8 mouse cellular contexts compared by ENCODE assay signal in genomic region chr6:83165026-83165606, GRCm38 (mm10). TPM values are rescaled to one million over a fixed set of nuclear protein-coding genes. Genes with fewer than 3 reads are reported as not detected.
DNase-seq lines count a peak whose midpoint lies in the region; ATAC-seq and TF ChIP-seq lines count a peak whose summit lies in the region.

No protein-coding gene starts in this region.

- intact Hi-C loops in heart, adult 2 months (cut with DNase I), result loop anchor here (2.0 to 5.0 kb wide), 3 partner anchors 40 to 112 kb away; partner anchors contain the start of genes Ino80b and Mogs
- intact Hi-C loops in heart, postnatal 14 days (cut with DNase I), result no loop called here

- H3K4me1 ChIP-seq in heart, adult 2 months (ENCODE audit: control insufficient read depth, insufficient read depth, low read length), result peaks cover 6% of the 10 kb centered on the region; the same call in 1 of the 2 replicates
- peaks cover 40% of the 10 kb centered on the region for H3K4me1 ChIP-seq in E14TG2a.4 (replicated peaks; ENCODE audit: low read depth, low read length)
- H3K4me1 ChIP-seq in forebrain, embryonic 15.5 days, result peaks cover 39% of the 10 kb centered on the region
- peaks cover 33% of the 10 kb centered on the region for H3K4me1 ChIP-seq in liver, embryonic 15.5 days (replicated peaks)

- TF ChIP-seq CTCF in heart, adult 2 months (IDR thresholded peaks at IDR 0.05), result no peak
- no peak for TF ChIP-seq CTCF in E14TG2a.4 (conservative IDR thresholded peaks at IDR 0.05; ENCODE audit: low read length)

- H3K27ac ChIP-seq in heart, adult 2 months, result peak overlapping the region; percentile 97
- peak overlapping the region; percentile 92 for H3K27ac ChIP-seq in forebrain, embryonic 15.5 days (replicated peaks)
- peak overlapping the region; percentile 88 for H3K27ac ChIP-seq in liver, embryonic 15.5 days (replicated peaks)

- H3K9ac ChIP-seq in heart, adult 2 months (ENCODE audit: low read depth, low read length), result peak overlapping the region; percentile 46; the same call in 1 of the 2 replicates
- H3K9ac ChIP-seq in forebrain, embryonic 15.5 days (replicated peaks), result peak overlapping the region; percentile 92
- peak overlapping the region; percentile 63 for H3K9ac ChIP-seq in liver, embryonic 15.5 days

- H3K27me3 ChIP-seq in heart, adult 2 months (ENCODE audit: control insufficient read depth, insufficient read depth, low read length), result peaks cover 2% of the 10 kb centered on the region; the same call in 1 of the 2 replicates
- H3K27me3 ChIP-seq in E14TG2a.4 (ENCODE audit: insufficient read depth, low read length), result peaks cover 26% of the 10 kb centered on the region
- H3K27me3 ChIP-seq in forebrain, embryonic 15.5 days, result peaks cover 33% of the 10 kb centered on the region
- peaks cover 44% of the 10 kb centered on the region for H3K27me3 ChIP-seq in liver, embryonic 15.5 days

- peak overlapping the region; percentile 95 for H3K4me3 ChIP-seq in heart, adult 2 months
- peak overlapping the region; percentile 94 for H3K4me3 ChIP-seq in E14TG2a.4 (replicated peaks; ENCODE audit: low read length)
- peak overlapping the region; percentile 94 for H3K4me3 ChIP-seq in forebrain, embryonic 15.5 days
- peak overlapping the region; percentile 94 for H3K4me3 ChIP-seq in liver, embryonic 15.5 days (replicated peaks)

- H3K4me2 ChIP-seq in forebrain, embryonic 15.5 days (replicated peaks), result peak overlapping the region; percentile 56
- H3K4me2 ChIP-seq in liver, embryonic 15.5 days, result peak overlapping the region; percentile 83

- no peak for DNase-seq in heart, adult 2 months
- DNase-seq in heart, postnatal 14 days, result no peak
- no peak for DNase-seq in spleen, postnatal 14 days (ENCODE audit: low spot score in 2 of 2)
- DNase-seq in layer of hippocampus, adult 9-10 months (ENCODE audit: low spot score), result no peak
- DNase-seq in ovary, postnatal 14 days (ENCODE audit: low spot score), result no peak

- TF ChIP-seq EP300 in heart, adult 2 months (IDR thresholded peaks at IDR 0.05; ENCODE audit: insufficient read depth, low read depth, low read length), result no peak

- H3K9me3 ChIP-seq in E14TG2a.4 (ENCODE audit: low read length), result no peaks in the 10 kb centered on the region
- no peaks in the 10 kb centered on the region for H3K9me3 ChIP-seq in forebrain, embryonic 15.5 days
- no peaks in the 10 kb centered on the region for H3K9me3 ChIP-seq in liver, embryonic 15.5 days (replicated peaks)

- ATAC-seq in forebrain, embryonic 15.5 days (replicated peaks), result peak; percentile 28
- peak; percentile 11 for ATAC-seq in liver, embryonic 15.5 days (ENCODE audit: insufficient read depth)

- H3K79me2 ChIP-seq in heart, adult 2 months (replicated peaks; ENCODE audit: control insufficient read depth, insufficient read depth, low read length), result peaks cover 6% of the 10 kb centered on the region

- peak; percentile 78; the same call in 1 of the 2 replicates for TF ChIP-seq POLR2A in heart, adult 2 months (IDR thresholded peaks at IDR 0.05; ENCODE audit: insufficient read depth, low read depth, low read length)

- WGBS in heart, adult 2 months, result 4% methylated on average over 6 of the region's 6 CpGs
- 2% methylated on average over 6 of the region's 6 CpGs for WGBS in forebrain, embryonic 15.5 days
- WGBS in liver, embryonic 15.5 days (ENCODE audit: insufficient replicate concordance), result 5% methylated on average over 6 of the region's 6 CpGs

- no peaks in the 10 kb centered on the region for H3K36me3 ChIP-seq in heart, adult 2 months (ENCODE audit: control insufficient read depth, insufficient read depth, low read length)
- H3K36me3 ChIP-seq in E14TG2a.4 (ENCODE audit: insufficient read depth, low read length), result peaks cover 11% of the 10 kb centered on the region; the same call in 1 of the 2 replicates
- H3K36me3 ChIP-seq in forebrain, embryonic 15.5 days, result no peaks in the 10 kb centered on the region
- no peaks in the 10 kb centered on the region for H3K36me3 ChIP-seq in liver, embryonic 15.5 days (replicated peaks)

RNA-seq across cellular contexts. Expression of gene Dctn1, which starts 0.6 kb away (rescaled TPM):
- total RNA-seq in heart, adult 2 months (2021), result 100 to 1,000 TPM; 125 to 141 TPM
- 84.2 and 89.1 TPM in 2 replicates for polyA plus RNA-seq in heart, adult 2 months (2012; rRNA removed)
- 100 to 1,000 TPM; 121 to 128 TPM for total RNA-seq in heart, postnatal 14 days (2021)
- 143 and 147 TPM in 2 replicates for polyA plus RNA-seq in forebrain, embryonic 15.5 days (2015; fragmentation: Nextera tagmentation; extraction: Ambion mirVana)
- polyA plus RNA-seq in liver, embryonic 15.5 days (2015; fragmentation: Nextera tagmentation; extraction: Ambion mirVana), result 24.1 and 26.7 TPM in 2 replicates

RNA-seq across cellular contexts. Expression of gene 1700003E16Rik, which starts 8.9 kb away (rescaled TPM):
- total RNA-seq in heart, adult 2 months (2021), result under 1 TPM; 0.10 to 0.25 TPM
- 0.53 and 0.57 TPM in 2 replicates for polyA plus RNA-seq in heart, adult 2 months (2012; rRNA removed)
- total RNA-seq in heart, postnatal 14 days (2021), result under 1 TPM in 1 of 2 experiments, not detected in 1; 0.26 TPM
- polyA plus RNA-seq in forebrain, embryonic 15.5 days (2015; fragmentation: Nextera tagmentation; extraction: Ambion mirVana), result 5.2 and 6.9 TPM in 2 replicates
- polyA plus RNA-seq in liver, embryonic 15.5 days (2015; fragmentation: Nextera tagmentation; extraction: Ambion mirVana), result 0.10 and 0.17 TPM in 2 replicates

RNA-seq across cellular contexts. Expression of gene Wdr54, which starts 8.9 kb away (rescaled TPM):
- total RNA-seq in heart, adult 2 months (2021), result 1 to 10 TPM in 1 of 2 experiments, under 1 TPM in 1; 0.89 to 1.3 TPM
- polyA plus RNA-seq in heart, adult 2 months (2012; rRNA removed), result 2.1 and 2.7 TPM in 2 replicates
- 1 to 10 TPM; 1.1 to 1.3 TPM for total RNA-seq in heart, postnatal 14 days (2021)
- 18.3 and 18.6 TPM in 2 replicates for polyA plus RNA-seq in forebrain, embryonic 15.5 days (2015; fragmentation: Nextera tagmentation; extraction: Ambion mirVana)
- 0.35 and 0.59 TPM in 2 replicates for polyA plus RNA-seq in liver, embryonic 15.5 days (2015; fragmentation: Nextera tagmentation; extraction: Ambion mirVana)

RNA-seq across cellular contexts. Expression of gene Rtkn, which starts 29.9 kb away (rescaled TPM):
- total RNA-seq in heart, adult 2 months (2021), result 1 to 10 TPM; 5.2 to 6.7 TPM
- polyA plus RNA-seq in heart, adult 2 months (2012; rRNA removed), result 18.6 and 27.7 TPM in 2 replicates
- 1 to 10 TPM; 6.9 to 8.0 TPM for total RNA-seq in heart, postnatal 14 days (2021)
- 6.1 and 7.0 TPM in 2 replicates for polyA plus RNA-seq in forebrain, embryonic 15.5 days (2015; fragmentation: Nextera tagmentation; extraction: Ambion mirVana)
- 12.1 and 17.9 TPM in 2 replicates for polyA plus RNA-seq in liver, embryonic 15.5 days (2015; fragmentation: Nextera tagmentation; extraction: Ambion mirVana)

RNA-seq across cellular contexts. Expression of gene Ino80b, which starts 39.9 kb away (rescaled TPM):
- 10 to 100 TPM; 13.1 to 15.1 TPM for total RNA-seq in heart, adult 2 months (2021)
- polyA plus RNA-seq in heart, adult 2 months (2012; rRNA removed), result 5.5 and 9.5 TPM in 2 replicates
- 10 to 100 TPM; 14.2 to 15.3 TPM for total RNA-seq in heart, postnatal 14 days (2021)
- polyA plus RNA-seq in forebrain, embryonic 15.5 days (2015; fragmentation: Nextera tagmentation; extraction: Ambion mirVana), result 15.6 and 16.5 TPM in 2 replicates
- 5.0 and 5.3 TPM in 2 replicates for polyA plus RNA-seq in liver, embryonic 15.5 days (2015; fragmentation: Nextera tagmentation; extraction: Ambion mirVana)
